Mouse (Mus musculus) intestine, embryonic 14.5 days (tissue): ENCODE measurements around the gene Rfx5. TPM values are rescaled to one million over a fixed set of nuclear protein-coding genes. Genes with fewer than 3 reads are reported as not detected.
A peak's percentile ranks its signal among the peaks of the same experiment; 100 is the strongest.

Source experiments
- ATAC-seq: fragments of 200-750 bp; cut with Nextera tagmentation; replicated peaks from 2 replicates; pipeline ENCODE4 v1.8.0; 2017; ENCODE audit warnings: low read depth, moderate number of reproducible peaks, moderate TSS enrichment, moderate library complexity; ENCODE audit not compliant: low FRiP score, low TSS enrichment
- DNase-seq: peaks from one replicate; pipeline ENCODE4 v3.0.0-alpha.2; 2018; ENCODE audit warnings: low spot score
- H3K27ac ChIP-seq: fragments of 300-500 bp; sonication (generic); 2 replicates; pipeline ENCODE4 v1.5.1; 2014; ENCODE audit warnings: low read depth, mild to moderate bottlenecking, control low read depth
- H3K27me3 ChIP-seq: fragments of 300-500 bp; sonication (generic); replicated peaks from 2 replicates; pipeline ENCODE4 v1.6.1; 2014; ENCODE audit warnings: low read length, control low read depth; ENCODE audit not compliant: control insufficient read depth, insufficient read depth
- H3K36me3 ChIP-seq: fragments of 300-500 bp; sonication (generic); 2 replicates; pipeline ENCODE4 v1.6.1; 2014; ENCODE audit warnings: low read length, control low read depth; ENCODE audit not compliant: control insufficient read depth, insufficient read depth
- H3K4me1 ChIP-seq: fragments of 300-500 bp; sonication (generic); replicated peaks from 2 replicates; pipeline ENCODE4 v1.6.1; 2014; ENCODE audit warnings: low read length, control low read depth, mixed read lengths; ENCODE audit not compliant: control insufficient read depth, insufficient read depth
- H3K4me2 ChIP-seq: fragments of 300-500 bp; sonication (generic); 2 replicates; pipeline ENCODE4 v1.6.1; 2014; ENCODE audit warnings: low read length
- H3K4me3 ChIP-seq: fragments of 300-500 bp; sonication (generic); 2 replicates; pipeline ENCODE4 v1.5.1; 2014; ENCODE audit warnings: low read depth, low read length, control low read depth, mixed read lengths
- H3K9ac ChIP-seq: fragments of 300-500 bp; sonication (generic); 2 replicates; pipeline ENCODE4 v1.6.1; 2014; ENCODE audit warnings: mild to moderate bottlenecking, low read length
- H3K9me3 ChIP-seq: fragments of 300-500 bp; sonication (generic); 2 replicates; pipeline ENCODE4 v1.6.1; 2016; ENCODE audit warnings: low read length, control low read depth; ENCODE audit not compliant: control insufficient read depth
- WGBS: fragments of 180-500 bp; shearing (Covaris S2); extraction: QIAGEN DNeasy Blood & Tissue Kit; methylation state at CpG from one replicate; pipeline ENCODE4 v1.1.7; 2014; 5-methylcytosine and 5-hydroxymethylcytosine counted together
- microRNA-seq: library from miRNA; unstranded; fragments of <30 nt; microRNA quantifications from one replicate; pipeline ENCODE4, GENCODE M21; 2016
- polyA plus RNA-seq: library from polyadenylated mRNA; unstranded; fragments of >200 nt; fragmentation: Nextera tagmentation; extraction: Ambion mirVana; gene quantifications from 2 replicates; pipeline ENCODE4 v1.2.1, GENCODE M21; 2014

Rfx5 gene
- polyA plus RNA-seq, 1 experiment from 2014 or later, result 10.1 TPM

DNA sequence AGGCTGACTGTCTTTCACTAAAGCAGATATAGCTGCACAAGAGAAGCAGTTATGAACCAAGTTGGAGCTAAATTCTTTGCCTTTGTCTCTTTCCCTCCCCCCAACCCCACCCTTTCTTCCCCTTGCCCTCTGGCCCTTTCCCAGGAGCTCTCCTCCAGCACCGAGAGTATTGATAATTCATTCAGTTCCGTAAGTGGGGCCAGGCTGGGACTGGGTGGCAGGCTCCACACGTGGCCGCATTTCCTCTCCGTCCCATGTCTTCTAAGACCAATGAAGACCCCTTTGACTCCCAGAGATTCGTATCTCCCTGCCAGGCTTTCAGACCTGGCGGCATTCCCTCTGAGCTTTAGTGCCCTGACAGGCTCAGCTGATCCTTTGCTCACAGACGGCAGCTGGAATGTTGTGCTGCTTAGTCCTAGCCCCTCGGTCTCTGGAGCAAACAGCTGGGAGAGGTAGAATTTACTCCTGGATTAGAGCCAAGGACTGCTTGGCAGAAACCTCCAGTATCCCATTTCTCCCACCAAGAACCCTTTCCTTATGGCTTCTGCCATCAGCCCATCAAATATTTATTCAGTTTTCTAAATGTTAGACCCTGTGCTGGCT, 35.4 kb downstream of the Rfx5 start:
- H3K4me1 ChIP-seq, result peaks cover 23% of the 10 kb centered on the region
- no peak; the same call in 1 of the 2 replicates for ATAC-seq
- DNase-seq, result no peak
- H3K4me3 ChIP-seq, result no peak overlapping the region
- H3K4me2 ChIP-seq, result no peak overlapping the region; the same call in 1 of the 2 replicates
- WGBS, result 29% methylated on average over 9 of the region's 9 CpGs
- peaks cover 40% of the 10 kb centered on the region for H3K36me3 ChIP-seq
- no peaks in the 10 kb centered on the region for H3K9me3 ChIP-seq
- H3K9ac ChIP-seq, result no peak overlapping the region
- H3K27me3 ChIP-seq, result no peaks in the 10 kb centered on the region
- peak overlapping the region; percentile 43; the same call in 1 of the 2 replicates for H3K27ac ChIP-seq

DNA sequence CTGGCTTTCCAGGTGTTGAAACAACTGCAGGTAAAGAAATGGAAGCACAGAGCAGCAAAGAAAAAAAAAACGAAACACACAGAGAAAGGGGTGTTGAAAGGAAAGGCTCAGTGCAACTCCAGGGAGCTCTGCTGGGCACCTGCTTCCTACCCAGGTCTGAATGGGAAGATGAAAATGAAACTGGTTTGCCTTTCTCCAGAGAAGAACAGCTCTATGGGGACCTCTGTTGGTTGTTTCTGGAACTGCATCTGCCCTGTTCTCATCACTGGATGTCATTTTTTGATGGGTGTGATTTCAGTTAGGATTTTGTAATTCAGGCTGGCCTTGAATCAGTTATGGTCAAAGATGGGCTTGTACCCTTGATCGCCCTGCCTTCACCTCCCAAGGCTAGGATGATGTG, 43.1 kb downstream of the Rfx5 start:
- ATAC-seq, result no peak
- Histone ChIP-seq H3K4me2 (no peak overlapping the region), H3K4me3 (no peak overlapping the region), H3K27ac (no peak overlapping the region), H3K9ac (no peak overlapping the region), H3K9me3 (no peaks in the 10 kb centered on the region), H3K4me1 (no peaks in the 10 kb centered on the region), H3K27me3 (no peaks in the 10 kb centered on the region), H3K36me3 (peaks cover 94% of the 10 kb centered on the region)
- 38% methylated on average over 2 of the region's 2 CpGs for WGBS
- DNase-seq, result peak; percentile 97

DNA sequence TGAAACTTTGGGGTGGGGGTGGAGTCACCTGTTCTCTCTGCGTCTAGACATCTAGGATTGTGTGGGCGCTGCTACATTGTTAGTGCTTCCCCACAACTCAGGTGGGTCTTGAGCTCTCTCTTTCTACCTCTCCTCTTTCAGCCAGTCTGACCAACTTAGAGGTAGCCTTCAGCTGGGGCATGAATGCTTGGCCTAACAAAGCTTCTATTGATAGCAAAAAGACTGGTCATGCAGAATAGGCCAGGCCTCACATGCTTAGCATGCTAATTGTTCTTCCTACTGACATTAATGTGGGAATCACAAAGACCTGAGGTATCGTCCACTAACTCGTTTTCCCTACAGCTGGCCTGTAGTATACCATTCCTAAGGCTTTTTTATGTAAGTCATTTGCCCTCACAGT, 48.7 kb downstream of the Rfx5 start:
- no peak for ATAC-seq
- no peaks in the 10 kb centered on the region for H3K27me3 ChIP-seq
- no peak overlapping the region for H3K4me2 ChIP-seq
- no peaks in the 10 kb centered on the region for H3K4me1 ChIP-seq
- WGBS, result 89% methylated on average over 4 of the region's 4 CpGs
- no peaks in the 10 kb centered on the region for H3K9me3 ChIP-seq
- no peak overlapping the region for H3K27ac ChIP-seq
- peaks cover 92% of the 10 kb centered on the region for H3K36me3 ChIP-seq
- no peak for DNase-seq
- no peak overlapping the region for H3K4me3 ChIP-seq
- H3K9ac ChIP-seq, result no peak overlapping the region

DNA sequence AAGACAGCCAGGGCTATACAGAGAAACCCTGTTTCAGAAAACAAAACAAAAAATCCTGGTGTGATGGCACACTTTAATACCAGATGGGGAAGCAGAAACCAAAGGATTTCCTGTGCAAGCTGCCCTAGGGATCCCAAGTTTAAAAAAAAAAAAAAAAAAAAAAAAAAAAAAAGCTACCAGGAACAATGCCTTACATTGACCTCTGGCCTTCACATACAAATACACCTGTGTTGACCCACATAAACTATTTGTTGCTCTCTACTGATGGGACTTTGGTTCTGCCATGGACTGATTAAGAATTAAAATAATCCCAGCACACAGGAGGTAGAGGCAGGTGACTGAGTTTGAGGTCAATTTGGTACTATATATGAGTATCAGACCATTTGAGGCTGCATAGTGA, 49.4 kb downstream of the Rfx5 start:
- ATAC-seq (no peak), DNase-seq (no peak)
- Histone ChIP-seq H3K27me3 (no peaks in the 10 kb centered on the region), H3K9me3 (no peaks in the 10 kb centered on the region), H3K4me3 (no peak overlapping the region), H3K27ac (no peak overlapping the region), H3K9ac (no peak overlapping the region), H3K4me2 (no peak overlapping the region), H3K36me3 (peaks cover 92% of the 10 kb centered on the region), H3K4me1 (no peaks in the 10 kb centered on the region)

DNA sequence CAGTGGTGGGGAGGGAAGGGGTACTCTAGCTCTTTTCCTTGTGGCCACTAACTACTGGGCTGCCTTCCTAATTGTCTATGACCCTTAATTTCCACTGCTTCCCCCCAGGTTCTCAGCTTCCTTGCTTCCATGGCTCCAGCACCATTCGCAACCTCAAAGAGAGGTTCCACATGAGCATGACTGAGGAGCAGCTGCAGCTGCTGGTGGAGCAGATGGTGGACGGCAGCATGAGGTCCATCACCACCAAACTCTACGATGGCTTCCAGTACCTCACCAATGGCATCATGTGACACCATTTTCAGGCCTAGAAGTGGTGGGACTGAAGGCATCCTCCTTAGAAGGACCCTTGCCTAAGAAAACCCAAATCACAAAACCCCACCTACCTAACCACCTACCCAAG, 51.8 kb downstream of the Rfx5 start:
- no peak for DNase-seq
- ATAC-seq, result no peak
- WGBS, result 87% methylated on average over 3 of the region's 3 CpGs
- Histone ChIP-seq H3K9ac (no peak overlapping the region), H3K27me3 (no peaks in the 10 kb centered on the region), H3K4me2 (no peak overlapping the region), H3K4me3 (no peak overlapping the region), H3K4me1 (no peaks in the 10 kb centered on the region), H3K27ac (no peak overlapping the region), H3K36me3 (peaks cover 94% of the 10 kb centered on the region), H3K9me3 (no peaks in the 10 kb centered on the region)

DNA sequence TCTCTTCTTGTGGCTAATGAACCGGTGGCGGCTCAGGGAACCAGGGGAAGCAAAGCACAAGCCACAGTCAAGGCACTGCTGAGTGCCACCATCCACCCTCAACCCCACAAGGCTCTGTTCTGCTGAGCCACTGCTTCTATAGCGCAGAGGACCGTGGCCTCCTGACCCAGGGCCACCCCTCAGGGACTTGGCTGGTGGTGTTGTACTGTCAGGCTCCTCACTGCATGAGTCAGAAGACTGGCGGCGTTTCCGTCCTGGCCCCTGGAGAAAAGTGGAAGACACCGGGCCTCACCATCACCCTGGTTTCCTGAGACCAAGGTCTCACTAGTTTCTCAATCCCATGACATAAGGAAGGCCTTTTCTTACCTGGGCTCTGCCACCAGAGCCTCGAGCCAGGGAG, 53.8 kb downstream of the Rfx5 start:
- H3K9me3 ChIP-seq, result no peaks in the 10 kb centered on the region
- H3K9ac ChIP-seq, result no peak overlapping the region
- no peak overlapping the region for H3K4me2 ChIP-seq
- H3K4me3 ChIP-seq, result no peak overlapping the region
- ATAC-seq (no peak; the same call in 1 of the 2 replicates), DNase-seq (no peak)
- H3K27me3 ChIP-seq, result no peaks in the 10 kb centered on the region
- H3K27ac ChIP-seq, result no peak overlapping the region
- peaks cover 96% of the 10 kb centered on the region for H3K36me3 ChIP-seq
- WGBS, result 87% methylated on average over 9 of the region's 9 CpGs
- no peaks in the 10 kb centered on the region for H3K4me1 ChIP-seq

DNA sequence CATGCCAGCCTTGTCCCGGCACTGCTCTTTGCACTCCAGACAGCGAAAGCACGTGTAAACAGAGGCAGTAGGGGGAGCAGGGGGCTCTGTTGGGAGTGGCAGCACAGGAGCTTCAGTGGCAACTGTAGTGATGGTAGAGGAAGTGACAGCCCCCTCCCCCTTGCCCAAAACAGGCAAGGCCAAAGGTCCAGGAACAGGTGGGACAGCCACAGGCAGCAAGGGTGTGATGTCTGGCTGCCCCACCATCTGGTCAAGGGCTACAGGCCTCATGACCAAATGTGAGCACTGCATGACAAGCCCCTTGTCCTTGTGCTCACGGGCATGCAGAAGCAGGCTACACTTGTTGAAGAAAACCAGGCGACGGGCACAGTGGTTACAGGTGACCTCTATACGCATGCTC, 56.5 kb downstream of the Rfx5 start:
- peaks cover 11% of the 10 kb centered on the region for H3K4me1 ChIP-seq
- ATAC-seq (no peak), DNase-seq (no peak)
- 76% methylated on average over 7 of the region's 7 CpGs for WGBS
- H3K27me3 ChIP-seq, result no peaks in the 10 kb centered on the region
- H3K9ac ChIP-seq, result no peak overlapping the region
- H3K9me3 ChIP-seq, result no peaks in the 10 kb centered on the region
- peaks cover 73% of the 10 kb centered on the region for H3K36me3 ChIP-seq
- H3K27ac ChIP-seq, result no peak overlapping the region
- no peak overlapping the region for H3K4me3 ChIP-seq
- no peak overlapping the region for H3K4me2 ChIP-seq

Small RNA genes within 50 kb of the gene (microRNA-seq; reads per million reads assigned to microRNA genes)
- gene Mir7013, result 0.25 reads per million

Other genes with a start within 250 kb of the Rfx5 start
- 38.9 and 41.9 TPM in 2 replicates for gene Cgn, start 167.6 kb upstream of the Rfx5 start, polyA plus RNA-seq
- 19.6 and 19.9 TPM in 2 replicates for gene Pogz, start 116.5 kb upstream of the Rfx5 start, polyA plus RNA-seq
- 354 and 364 TPM in 2 replicates for gene Psmb4, start 67.1 kb upstream of the Rfx5 start, polyA plus RNA-seq
- gene Selenbp1, start 21.0 kb upstream of the Rfx5 start, polyA plus RNA-seq, result 74.2 and 74.5 TPM in 2 replicates
- gene Pi4kb, start 20.7 kb downstream of the Rfx5 start, polyA plus RNA-seq, result 24.1 and 24.8 TPM in 2 replicates
- 23.9 and 27.8 TPM in 2 replicates for gene Zfp687, start 61.4 kb downstream of the Rfx5 start, polyA plus RNA-seq
- 237 and 260 TPM in 2 replicates for gene Psmd4, start 88.5 kb downstream of the Rfx5 start, polyA plus RNA-seq
- gene Pip5k1a, start 152.9 kb downstream of the Rfx5 start, polyA plus RNA-seq, result 12.5 and 16.0 TPM in 2 replicates
- gene Vps72, start 156.9 kb downstream of the Rfx5 start, polyA plus RNA-seq, result 143 and 149 TPM in 2 replicates
- gene Tmod4, start 170.4 kb downstream of the Rfx5 start, polyA plus RNA-seq, result 0.91 and 1.7 TPM in 2 replicates
- gene Scnm1, start 179.9 kb downstream of the Rfx5 start, polyA plus RNA-seq, result 70.3 and 72.9 TPM in 2 replicates
- gene Lysmd1, start 180.0 kb downstream of the Rfx5 start, polyA plus RNA-seq, result 8.0 and 10.1 TPM in 2 replicates
- gene Tnfaip8l2, start 188.3 kb downstream of the Rfx5 start, polyA plus RNA-seq, result 3.2 TPM in 2 replicates
- gene Sema6c, start 206.4 kb downstream of the Rfx5 start, polyA plus RNA-seq, result 4.8 and 5.3 TPM in 2 replicates